Mouse (Mus musculus) heart, postnatal 14 days (tissue): ENCODE measurements at regions not wholly inside any gene's neighbourhood (a gene's known extent, or its start where the extent isn't known, plus 50 kb on each side); places are given as distances from the start of the nearest gene placed in this dataset.

Source experiments
- DNase-seq, 2 experiments: peaks; one replicate each; pipeline ENCODE4 v3.0.0; 2021 to 2022
- intact Hi-C: fragments of 180-260 bp; cut with DNase I; formaldehyde crosslinking; loops from one replicate; pipeline ENCODE4 v1.15.1; 2025

- intact Hi-C loops = loop anchor here (10.0 kb wide), 1 partner anchor 599 kb away; no protein-coding TSS in a partner anchor
- no peak for DNase-seq
Measured at GRCm38 (mm10) chr1:166735545-166735944, 53.9 kb upstream of the Fmo9 start.

- intact Hi-C loops = loop anchor here (1.0 to 10.0 kb wide), 2 partner anchors 474 to 597 kb away; no protein-coding TSS in a partner anchor
- DNase-seq = peak in 1 of 2 experiments; percentile 15
Measured at GRCm38 (mm10) chr1:166738029-166738428, 56.4 kb upstream of the Fmo9 start.

- DNase-seq = no peak
Measured at GRCm38 (mm10) chr1:166750236-166750635, 68.6 kb upstream of the Fmo9 start.

GRCm38 (mm10) chr1:166750777-166751176 is 69.1 kb upstream of the Fmo9 start:
- intact Hi-C loops = no loop called here
- no peak for DNase-seq

More at GRCm38 (mm10) chr1:166750236-166750635, 68.6 kb upstream of the Fmo9 start:
- intact Hi-C loops = no loop called here

- no peak for DNase-seq
- intact Hi-C loops = no loop called here
Measured at GRCm38 (mm10) chr1:166751436-166751835, 69.8 kb upstream of the Fmo9 start.

GRCm38 (mm10) chr1:166752990-166753709 is 71.5 kb upstream of the Fmo9 start:
- intact Hi-C loops = no loop called here
- DNase-seq = no peak

- intact Hi-C loops = no loop called here
- no peak for DNase-seq
Measured at GRCm38 (mm10) chr1:166758987-166759386, 77.3 kb upstream of the Fmo9 start.

- DNase-seq = no peak
- intact Hi-C loops = no loop called here
Measured at GRCm38 (mm10) chr1:166773114-166773513, 91.5 kb upstream of the Fmo9 start.

- DNase-seq = peak; percentile 24 to 46
- intact Hi-C loops = loop anchor here (1.0 to 10.0 kb wide), 2 partner anchors 430 to 553 kb away; no protein-coding TSS in a partner anchor
Measured at GRCm38 (mm10) chr1:166782106-166782505, 100.5 kb upstream of the Fmo9 start.

- intact Hi-C loops = loop anchor here (2.0 to 10.0 kb wide), 2 partner anchors 215 to 547 kb away; no protein-coding TSS in a partner anchor
- no peak for DNase-seq
Measured at GRCm38 (mm10) chr1:166787945-166788344, 106.3 kb upstream of the Fmo9 start.

- DNase-seq = no peak
- intact Hi-C loops = loop anchor here (10.0 kb wide), 1 partner anchor 546 kb away; no protein-coding TSS in a partner anchor
Measured at GRCm38 (mm10) chr1:166788824-166789399, 107.3 kb upstream of the Fmo9 start.

- no peak for DNase-seq
Measured at GRCm38 (mm10) chr1:166793052-166793716, 111.5 kb upstream of the Fmo9 start.

GRCm38 (mm10) chr1:166793717-166794081 is 112.1 kb upstream of the Fmo9 start:
- no peak for DNase-seq
- intact Hi-C loops = no loop called here

More at GRCm38 (mm10) chr1:166793052-166793716, 111.5 kb upstream of the Fmo9 start:
- intact Hi-C loops = no loop called here

GRCm38 (mm10) chr1:166794622-166795244 is 113.1 kb upstream of the Fmo9 start:
- intact Hi-C loops = no loop called here
- no peak for DNase-seq

GRCm38 (mm10) chr1:166795613-166796012 is 114.0 kb upstream of the Fmo9 start:
- intact Hi-C loops = no loop called here

GRCm38 (mm10) chr1:166796362-166796925 is 114.8 kb upstream of the Fmo9 start:
- intact Hi-C loops = no loop called here
- DNase-seq = no peak

More at GRCm38 (mm10) chr1:166795613-166796012, 114.0 kb upstream of the Fmo9 start:
- no peak for DNase-seq

GRCm38 (mm10) chr1:166796931-166797330 is 115.3 kb upstream of the Fmo9 start:
- intact Hi-C loops = no loop called here
- no peak for DNase-seq

- no peak for DNase-seq
- intact Hi-C loops = no loop called here
Measured at GRCm38 (mm10) chr1:166800953-166801603, 119.4 kb upstream of the Fmo9 start.

GRCm38 (mm10) chr1:166801929-166802328 is 120.3 kb upstream of the Fmo9 start:
- DNase-seq = no peak
- intact Hi-C loops = no loop called here

GRCm38 (mm10) chr1:166803928-166804327 is 122.3 kb upstream of the Fmo9 start:
- intact Hi-C loops = no loop called here
- no peak for DNase-seq
